Mouse (Mus musculus): Measurements from ENCODE around the gene Lamtor2. TPM values are rescaled to one million over a fixed set of nuclear protein-coding genes. Genes with fewer than 3 reads are reported as not detected.

Lamtor2 gene
- polyA plus RNA-seq, 1 experiment from 2014 or later: 140 TPM

- no peaks in the 10 kb centered on the region for H3K27me3 ChIP-seq
- no peak for ATAC-seq (ENCODE audit: low FRiP score)
- peaks cover 52% of the 10 kb centered on the region for H3K4me1 ChIP-seq
- H3K4me3 ChIP-seq: peak overlapping the region; percentile 94
- H3K4me2 ChIP-seq (replicated peaks): peak overlapping the region; percentile 93
- H3K36me3 ChIP-seq: peaks cover 9% of the 10 kb centered on the region; the same call in 1 of the 2 replicates
- H3K27ac ChIP-seq: peak overlapping the region; percentile 99
- 23% methylated on average over 7 of the region's 7 CpGs for WGBS
- H3K9me3 ChIP-seq (replicated peaks): no peaks in the 10 kb centered on the region
- peak overlapping the region; percentile 99 for H3K9ac ChIP-seq
Measured at GRCm38 (mm10) chr3:88529204-88530000, 23.5 kb downstream of the Lamtor2 start.

DNA sequence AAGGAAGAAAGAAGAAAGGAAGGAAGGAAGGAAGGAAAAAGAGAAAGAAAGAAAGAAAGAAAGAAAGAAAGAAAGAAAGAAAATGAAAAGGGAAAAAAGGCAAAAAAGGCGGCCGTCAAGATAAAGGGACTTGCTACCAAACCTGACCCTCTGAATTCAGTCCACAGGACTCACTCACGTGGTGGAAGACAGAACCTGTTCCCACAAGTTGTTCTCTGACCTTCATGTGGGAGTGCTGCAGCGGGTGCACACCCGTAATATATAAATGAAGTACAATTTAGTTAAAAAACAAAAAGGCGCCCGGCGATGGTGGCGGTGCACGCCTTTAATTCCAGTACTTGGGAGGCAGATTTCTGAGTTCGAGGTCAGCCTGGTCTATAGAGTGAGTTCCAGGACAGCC is 24.2 kb downstream of the Lamtor2 start:
- no peaks in the 10 kb centered on the region for H3K27me3 ChIP-seq
- ATAC-seq (ENCODE audit: low FRiP score): no peak
- H3K4me1 ChIP-seq: peaks cover 48% of the 10 kb centered on the region
- peak overlapping the region; percentile 94; the same call in 1 of the 2 replicates for H3K4me3 ChIP-seq
- peak overlapping the region; percentile 62; the same call in 1 of the 2 replicates for H3K27ac ChIP-seq
- peak overlapping the region; percentile 93 for H3K4me2 ChIP-seq (replicated peaks)
- 86% methylated on average over 11 of the region's 11 CpGs for WGBS
- no peaks in the 10 kb centered on the region for H3K9me3 ChIP-seq (replicated peaks)
- peaks cover 16% of the 10 kb centered on the region; the same call in 1 of the 2 replicates for H3K36me3 ChIP-seq
- H3K9ac ChIP-seq: peak overlapping the region; percentile 48; the same call in 1 of the 2 replicates

- no peaks in the 10 kb centered on the region for H3K9me3 ChIP-seq (replicated peaks)
- ATAC-seq (ENCODE audit: low FRiP score): no peak
- H3K27ac ChIP-seq: peak overlapping the region; percentile 62
- peak overlapping the region; percentile 48; the same call in 1 of the 2 replicates for H3K9ac ChIP-seq
- peak overlapping the region; percentile 93 for H3K4me2 ChIP-seq (replicated peaks)
- peaks cover 24% of the 10 kb centered on the region; the same call in 1 of the 2 replicates for H3K36me3 ChIP-seq
- H3K4me3 ChIP-seq: peak overlapping the region; percentile 22
- WGBS: 32% methylated on average over 8 of the region's 8 CpGs
- no peaks in the 10 kb centered on the region for H3K27me3 ChIP-seq
- H3K4me1 ChIP-seq: peaks cover 48% of the 10 kb centered on the region
Measured at GRCm38 (mm10) chr3:88527565-88527964, 25.3 kb downstream of the Lamtor2 start.

- no peak overlapping the region for H3K27ac ChIP-seq
- WGBS: 37% methylated on average over 17 of the region's 17 CpGs
- H3K9ac ChIP-seq: peak overlapping the region; percentile 39
- H3K4me2 ChIP-seq (replicated peaks): peak overlapping the region; percentile 31
- peak; percentile 72 for ATAC-seq (ENCODE audit: low FRiP score)
- H3K9me3 ChIP-seq (replicated peaks): no peaks in the 10 kb centered on the region
- H3K36me3 ChIP-seq: peaks cover 24% of the 10 kb centered on the region; the same call in 1 of the 2 replicates
- H3K4me1 ChIP-seq: peaks cover 48% of the 10 kb centered on the region
- H3K4me3 ChIP-seq: no peak overlapping the region
- no peaks in the 10 kb centered on the region for H3K27me3 ChIP-seq
Measured at GRCm38 (mm10) chr3:88526157-88527131, 26.4 kb downstream of the Lamtor2 start.

DNA sequence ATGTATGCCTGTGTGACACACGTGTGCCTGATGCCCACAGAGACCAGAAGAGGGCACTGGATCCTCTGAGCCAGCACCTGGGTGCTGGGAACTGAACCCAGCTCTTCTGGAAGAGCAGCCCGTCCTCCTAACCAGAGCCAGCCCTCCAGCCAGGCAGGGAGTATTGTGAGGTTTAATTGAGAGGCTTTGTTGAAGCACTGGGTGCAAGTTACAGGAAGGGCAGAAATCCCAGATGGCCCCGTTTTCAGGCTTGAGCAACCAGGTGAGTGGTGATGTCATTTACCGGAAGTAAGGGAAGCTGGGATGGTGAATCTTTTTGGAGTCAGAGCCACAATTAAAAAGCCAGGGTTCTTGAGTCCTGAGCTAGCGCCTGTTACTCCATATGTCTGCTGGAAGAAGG is 27.9 kb downstream of the Lamtor2 start:
- Histone ChIP-seq H3K4me2 (replicated peaks) (no peak overlapping the region), H3K4me1 (peaks cover 42% of the 10 kb centered on the region)
- 85% methylated on average over 5 of the region's 5 CpGs for WGBS

DNA sequence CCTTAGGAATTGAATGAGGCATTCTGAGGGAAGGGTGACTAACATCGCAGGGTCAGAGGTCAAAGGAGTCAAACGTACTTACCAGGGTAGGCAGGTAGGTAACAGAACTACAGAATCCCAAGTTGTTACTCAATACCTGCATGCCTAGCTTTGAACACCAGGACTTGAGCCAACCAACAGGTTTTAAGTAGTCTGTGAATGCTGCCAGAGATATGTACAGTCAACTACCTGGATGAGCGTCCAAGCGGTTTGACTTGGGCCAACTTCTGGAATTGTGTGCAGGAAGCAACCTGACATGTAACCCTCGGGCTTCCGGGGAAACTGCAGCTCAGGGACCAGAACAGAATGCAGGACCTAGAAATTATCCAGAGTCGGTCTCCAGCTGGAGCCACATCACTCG is 29.8 kb downstream of the Lamtor2 start:
- H3K36me3 ChIP-seq: peaks cover 24% of the 10 kb centered on the region; the same call in 1 of the 2 replicates

More for the DNA sequence above, 27.9 kb downstream of the Lamtor2 start:
- ATAC-seq (ENCODE audit: low FRiP score): no peak
- H3K27me3 ChIP-seq: no peaks in the 10 kb centered on the region
- H3K9me3 ChIP-seq (replicated peaks): no peaks in the 10 kb centered on the region
- no peak overlapping the region for H3K4me3 ChIP-seq
- H3K36me3 ChIP-seq: peaks cover 24% of the 10 kb centered on the region; the same call in 1 of the 2 replicates
- H3K9ac ChIP-seq: no peak overlapping the region
- H3K27ac ChIP-seq: no peak overlapping the region

DNA sequence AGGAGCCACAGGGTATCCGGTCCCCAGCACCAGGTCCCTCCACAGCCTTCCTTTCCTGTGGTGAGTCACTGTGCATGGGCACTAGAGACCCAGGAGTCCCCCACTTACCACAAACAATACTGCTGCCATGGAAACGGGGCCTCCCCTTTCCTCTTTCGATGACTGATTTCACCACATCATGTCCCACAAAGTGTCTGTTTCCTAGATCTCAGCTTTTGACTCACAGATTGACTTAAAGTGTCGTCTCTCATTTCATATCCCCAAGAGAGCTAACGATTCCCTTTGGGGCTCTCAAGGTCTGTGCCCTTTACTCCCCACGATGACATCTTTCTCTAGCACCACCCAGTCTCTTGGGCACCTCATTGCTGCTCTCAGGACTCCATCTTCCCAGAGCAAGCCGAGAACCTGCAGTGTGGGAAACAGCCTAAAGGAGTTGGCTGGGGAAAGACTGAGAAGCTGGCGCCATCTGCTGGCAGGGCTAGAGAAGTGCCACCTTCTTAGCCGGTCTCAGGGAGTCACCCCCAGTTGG is 31.0 kb downstream of the Lamtor2 start:
- peaks cover 24% of the 10 kb centered on the region; the same call in 1 of the 2 replicates for H3K36me3 ChIP-seq
- WGBS: 32% methylated on average over 9 of the region's 9 CpGs
- H3K4me2 ChIP-seq (replicated peaks): no peak overlapping the region
- peaks cover 12% of the 10 kb centered on the region for H3K4me1 ChIP-seq
- H3K27ac ChIP-seq: no peak overlapping the region
- H3K9me3 ChIP-seq (replicated peaks): no peaks in the 10 kb centered on the region
- 0 out of 2 replicates have a peak overlapping the region, but pooled peaks have one; percentile 18 for H3K9ac ChIP-seq
- peak; percentile 41; the same call in 1 of the 2 replicates for ATAC-seq (ENCODE audit: low FRiP score)
- no peaks in the 10 kb centered on the region for H3K27me3 ChIP-seq
- H3K4me3 ChIP-seq: no peak overlapping the region

More for the DNA sequence above, 29.8 kb downstream of the Lamtor2 start:
- Histone ChIP-seq H3K4me1 (peaks cover 23% of the 10 kb centered on the region), H3K4me2 (replicated peaks) (no peak overlapping the region), H3K4me3 (no peak overlapping the region), H3K27me3 (no peaks in the 10 kb centered on the region), H3K9me3 (replicated peaks) (no peaks in the 10 kb centered on the region), H3K9ac (no peak overlapping the region), H3K27ac (no peak overlapping the region)
- WGBS: 90% methylated on average over 8 of the region's 8 CpGs
- no peak for ATAC-seq (ENCODE audit: low FRiP score)

DNA sequence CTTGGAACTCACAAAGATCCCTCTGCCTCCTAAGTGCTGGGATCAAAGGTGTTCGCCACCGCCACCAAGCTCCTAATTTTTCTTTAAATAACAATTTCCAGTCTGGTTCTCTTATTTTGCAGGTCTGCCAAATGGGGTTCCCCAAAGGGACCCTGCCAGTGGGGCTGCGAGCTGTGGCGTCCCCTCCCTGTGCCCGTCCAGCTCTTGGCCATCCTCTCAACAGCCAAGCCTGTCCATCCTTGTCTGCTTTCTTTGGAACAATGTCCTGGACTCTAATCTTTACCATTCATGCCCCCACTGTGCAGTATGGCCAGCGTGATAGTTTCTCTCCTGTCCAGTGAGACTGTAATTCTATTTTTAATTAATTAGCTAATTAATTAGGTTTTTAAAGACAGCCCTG is 31.7 kb downstream of the Lamtor2 start:
- WGBS: 93% methylated on average over 6 of the region's 6 CpGs

DNA sequence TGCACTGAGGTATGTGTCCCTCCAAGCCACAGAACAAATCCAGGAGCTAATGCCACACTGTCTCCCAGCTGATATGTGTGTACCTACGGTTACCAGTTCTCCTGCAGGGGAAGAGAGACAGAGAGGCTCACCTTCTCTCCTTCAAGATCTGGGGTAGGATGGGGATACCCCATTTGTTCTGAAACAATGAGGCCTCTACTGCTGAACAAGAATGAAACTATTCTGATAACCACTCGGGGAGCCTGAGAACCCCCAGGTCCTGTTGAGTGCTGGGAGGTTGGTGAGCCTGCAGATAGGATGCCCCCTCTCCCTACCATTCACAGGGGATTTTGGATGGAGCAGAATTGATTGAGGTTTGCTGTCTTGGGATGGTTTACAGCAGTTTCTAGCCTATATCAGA is 32.8 kb downstream of the Lamtor2 start:
- Histone ChIP-seq H3K4me1 (no peaks in the 10 kb centered on the region), H3K4me2 (replicated peaks) (no peak overlapping the region), H3K4me3 (no peak overlapping the region), H3K27ac (no peak overlapping the region), H3K9me3 (replicated peaks) (no peaks in the 10 kb centered on the region), H3K27me3 (no peaks in the 10 kb centered on the region), H3K9ac (no peak overlapping the region), H3K36me3 (peaks cover 21% of the 10 kb centered on the region; the same call in 1 of the 2 replicates)
- ATAC-seq (ENCODE audit: low FRiP score): no peak
- 81% methylated on average over 2 of the region's 2 CpGs for WGBS

More for the DNA sequence above, 31.7 kb downstream of the Lamtor2 start:
- Histone ChIP-seq H3K9ac (no peak overlapping the region), H3K9me3 (replicated peaks) (no peaks in the 10 kb centered on the region), H3K27ac (no peak overlapping the region), H3K27me3 (no peaks in the 10 kb centered on the region), H3K4me1 (peaks cover 6% of the 10 kb centered on the region), H3K4me3 (no peak overlapping the region), H3K36me3 (peaks cover 24% of the 10 kb centered on the region; the same call in 1 of the 2 replicates), H3K4me2 (replicated peaks) (no peak overlapping the region)
- no peak for ATAC-seq (ENCODE audit: low FRiP score)

DNA sequence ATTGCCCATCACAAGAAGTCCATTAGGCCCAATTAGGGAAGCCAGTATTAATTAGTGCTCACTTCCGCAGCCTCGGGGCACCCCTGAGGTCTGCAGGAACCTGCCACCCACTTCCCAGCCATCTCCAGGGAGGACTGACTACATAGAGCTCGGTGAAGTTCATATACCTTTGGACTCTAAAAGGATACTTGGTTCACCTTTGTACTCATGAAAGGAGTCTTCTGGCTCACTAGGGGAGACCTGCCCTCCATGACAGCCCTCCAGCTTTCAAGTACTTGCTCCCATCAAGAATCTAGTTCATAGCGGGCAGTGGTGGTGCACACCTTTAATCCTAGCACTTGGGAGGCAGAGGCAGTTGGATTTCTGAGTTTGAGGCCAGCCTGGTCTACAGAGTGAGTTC is 34.5 kb downstream of the Lamtor2 start:
- ATAC-seq (ENCODE audit: low FRiP score): no peak
- no peaks in the 10 kb centered on the region for H3K9me3 ChIP-seq (replicated peaks)
- H3K27me3 ChIP-seq: no peaks in the 10 kb centered on the region
- H3K4me2 ChIP-seq (replicated peaks): no peak overlapping the region
- peaks cover 5% of the 10 kb centered on the region for H3K4me1 ChIP-seq
- H3K27ac ChIP-seq: no peak overlapping the region
- 91% methylated on average over 4 of the region's 4 CpGs for WGBS
- H3K4me3 ChIP-seq: no peak overlapping the region
- no peak overlapping the region for H3K9ac ChIP-seq
- peaks cover 6% of the 10 kb centered on the region; the same call in 1 of the 2 replicates for H3K36me3 ChIP-seq

- WGBS: 90% methylated on average over 2 of the region's 2 CpGs
- H3K4me2 ChIP-seq (replicated peaks): no peak overlapping the region
- ATAC-seq (ENCODE audit: low FRiP score): no peak
- H3K36me3 ChIP-seq: no peaks in the 10 kb centered on the region
- H3K4me1 ChIP-seq: peaks cover 24% of the 10 kb centered on the region
- no peak overlapping the region for H3K9ac ChIP-seq
- no peak overlapping the region for H3K27ac ChIP-seq
- H3K9me3 ChIP-seq (replicated peaks): no peaks in the 10 kb centered on the region
- no peak overlapping the region for H3K4me3 ChIP-seq
- H3K27me3 ChIP-seq: no peaks in the 10 kb centered on the region
Measured at GRCm38 (mm10) chr3:88516407-88516806, 36.5 kb downstream of the Lamtor2 start.

DNA sequence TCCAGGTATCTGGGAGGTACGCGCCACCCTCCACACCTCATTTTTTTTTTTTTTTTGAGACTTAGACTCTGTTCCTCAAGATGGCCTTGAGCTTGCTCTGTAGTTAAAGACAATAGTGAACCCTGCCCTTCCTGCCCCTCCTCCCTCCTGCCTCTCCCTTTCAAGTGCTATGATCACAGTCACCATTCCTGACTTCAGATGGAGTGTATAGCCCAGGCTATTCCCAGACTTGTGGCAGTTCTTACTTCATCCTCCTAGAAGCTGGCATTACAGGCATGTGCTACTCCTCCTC is 37.8 kb downstream of the Lamtor2 start:
- H3K36me3 ChIP-seq: no peaks in the 10 kb centered on the region
- no peak overlapping the region for H3K4me2 ChIP-seq (replicated peaks)
- WGBS: 82% methylated on average over 2 of the region's 2 CpGs
- H3K27ac ChIP-seq: no peak overlapping the region
- no peak overlapping the region for H3K4me3 ChIP-seq
- no peaks in the 10 kb centered on the region for H3K9me3 ChIP-seq (replicated peaks)
- no peak overlapping the region for H3K9ac ChIP-seq
- no peak for ATAC-seq (ENCODE audit: low FRiP score)
- H3K4me1 ChIP-seq: peaks cover 34% of the 10 kb centered on the region
- H3K27me3 ChIP-seq: no peaks in the 10 kb centered on the region

Data from hindbrain, embryonic 12.5 days (tissue).